Mouse (Mus musculus) MEL (cell line): ENCODE results near the gene Pde4a.
"Not testable (repeated sequence)": the region's sequence is repeated elsewhere in the genome, so short reads cannot be mapped to it uniquely, and the experiment has no call there.

Experiments
- CTCF ChIP-seq, 3 experiments: IDR thresholded peaks in 2 of 3; conservative IDR thresholded peaks in 1 of 3; 2 replicates each; pipeline ENCODE4 v1.5.1; 2011 to 2012; ENCODE audit warnings: low read length in 3 of 3, low read depth in 2 of 3, mild to moderate bottlenecking in 2 of 3, improper control_type of control experiment in 1 of 3, inconsistent platforms in 1 of 3, mixed read lengths in 1 of 3, moderate library complexity in 1 of 3; ENCODE audit not compliant: control insufficient read depth in 1 of 3, insufficient read depth in 1 of 3, poor library complexity in 1 of 3, severe bottlenecking in 1 of 3
- EP300 ChIP-seq, 2 experiments: IDR thresholded peaks; 2 replicates each; pipeline ENCODE4 v1.6.1; 2011; ENCODE audit warnings: improper control_type of control experiment in 2 of 2, low read length in 2 of 2, low read depth in 1 of 2, mild to moderate bottlenecking in 1 of 2
- KAT2A ChIP-seq: conservative IDR thresholded peaks from 2 replicates; pipeline ENCODE4 v1.6.1; 2012; ENCODE audit warnings: low read depth, low read length, improper control_type of control experiment, inconsistent platforms
- POLR2A ChIP-seq, 2 experiments: IDR thresholded peaks; 2 replicates each; pipeline ENCODE4 v1.6.1; 2011 to 2012; ENCODE audit warnings: low read length in 2 of 2, mild to moderate bottlenecking in 2 of 2, control low read depth in 1 of 2, improper control_type of control experiment in 1 of 2, low read depth in 1 of 2, moderate library complexity in 1 of 2; ENCODE audit not compliant: control insufficient read depth in 1 of 2, insufficient read depth in 1 of 2, poor library complexity in 1 of 2
- TBP ChIP-seq: IDR thresholded peaks from 2 replicates; pipeline ENCODE4 v1.8.0; 2011; ENCODE audit warnings: low read depth, low read length, improper control_type of control experiment
- UBTF ChIP-seq: IDR thresholded peaks from 2 replicates; pipeline ENCODE4 v1.6.1; 2012; ENCODE audit warnings: low read depth, mild to moderate bottlenecking, inconsistent platforms, low read length, improper control_type of control experiment, moderate library complexity, borderline replicate concordance; ENCODE audit not compliant: insufficient read depth
- ZMIZ1 ChIP-seq: IDR thresholded peaks from 2 replicates; pipeline ENCODE4 v1.6.1; 2012; ENCODE audit warnings: low read depth, mild to moderate bottlenecking, inconsistent platforms, low read length, improper control_type of control experiment, moderate library complexity

GRCm38 (mm10) chr9:21256349-21256748 lies 90.8 kb downstream of the Pde4a start:
- not testable (repeated sequence) for TF ChIP-seq POLR2A (IDR thresholded peaks at IDR 0.05; ENCODE audit: control insufficient read depth in 1 of 2, insufficient read depth in 1 of 2, low read depth in 1 of 2, low read length in 2 of 2, poor library complexity in 1 of 2); KAT2A; CTCF (IDR thresholded peaks at IDR 0.05 in 2 of 3, conservative IDR thresholded peaks at IDR 0.05 in 1 of 3; ENCODE audit: control insufficient read depth in 1 of 3, insufficient read depth in 1 of 3, low read depth in 2 of 3, low read length in 3 of 3, poor library complexity in 1 of 3, severe bottlenecking in 1 of 3); ZMIZ1; UBTF; EP300 (IDR thresholded peaks at IDR 0.05; ENCODE audit: low read depth in 1 of 2, low read length in 2 of 2)
- peak; percentile 95 for TF ChIP-seq TBP
